Mouse (Mus musculus): ENCODE results near the gene Tuba1a.
"Not testable (repeated sequence)": the region's sequence is repeated elsewhere in the genome, so short reads cannot be mapped to it uniquely, and the experiment has no call there.

Gene Tuba1a

GRCm38 (mm10) chr15:98985240-98985981 lies 31.9 kb upstream of the Tuba1a start:
- peak; percentile 92 for DNase-seq (ENCODE audit: low read depth)

- DNase-seq (ENCODE audit: low read depth) = peak; percentile 54
Observed at GRCm38 (mm10) chr15:98984681-98985080, 31.2 kb upstream of the Tuba1a start.

- no peak for DNase-seq (ENCODE audit: low read depth)
Observed at GRCm38 (mm10) chr15:98983431-98984081, 30.1 kb upstream of the Tuba1a start.

GRCm38 (mm10) chr15:98982100-98982499 lies 28.6 kb upstream of the Tuba1a start:
- peak; percentile 40 for DNase-seq (ENCODE audit: low read depth)

- DNase-seq (ENCODE audit: low read depth) = no peak
Observed at GRCm38 (mm10) chr15:98980012-98980614, 26.6 kb upstream of the Tuba1a start.

- no peak for DNase-seq (ENCODE audit: low read depth)
Observed at GRCm38 (mm10) chr15:98978409-98979172, 25.1 kb upstream of the Tuba1a start.

- no peak for DNase-seq (ENCODE audit: low read depth)
Observed at GRCm38 (mm10) chr15:98977759-98978408, 24.4 kb upstream of the Tuba1a start.

- DNase-seq (ENCODE audit: low read depth) = no peak
Observed at GRCm38 (mm10) chr15:98976763-98977758, 23.6 kb upstream of the Tuba1a start.

GRCm38 (mm10) chr15:98973015-98973614 lies 19.6 kb upstream of the Tuba1a start:
- no peak for DNase-seq (ENCODE audit: low read depth)

- not testable (repeated sequence) for DNase-seq (ENCODE audit: low read depth)
Observed at GRCm38 (mm10) chr15:98971576-98972320, 18.2 kb upstream of the Tuba1a start.

GRCm38 (mm10) chr15:98971111-98971510 lies 17.6 kb upstream of the Tuba1a start:
- no peak for DNase-seq (ENCODE audit: low read depth)

GRCm38 (mm10) chr15:98969372-98970101 lies 16.0 kb upstream of the Tuba1a start:
- DNase-seq (ENCODE audit: low read depth) = no peak

GRCm38 (mm10) chr15:98968701-98969371 lies 15.3 kb upstream of the Tuba1a start:
- DNase-seq (ENCODE audit: low read depth) = no peak

GRCm38 (mm10) chr15:98959531-98959930 lies 6.0 kb upstream of the Tuba1a start:
- no peak for DNase-seq (ENCODE audit: low read depth)

- DNase-seq (ENCODE audit: low read depth) = peak; percentile 58
Observed at GRCm38 (mm10) chr15:98958901-98959420, 5.5 kb upstream of the Tuba1a start.

- no peak for DNase-seq (ENCODE audit: low read depth)
Observed at GRCm38 (mm10) chr15:98957475-98957874, 4.0 kb upstream of the Tuba1a start.

GRCm38 (mm10) chr15:98956000-98956399 lies 2.5 kb upstream of the Tuba1a start:
- no peak for DNase-seq (ENCODE audit: low read depth)

- DNase-seq (ENCODE audit: low read depth) = no peak
Observed at GRCm38 (mm10) chr15:98955324-98955723, 1.8 kb upstream of the Tuba1a start.
